Mouse (Mus musculus) megakaryocyte, embryonic 14.5 days (primary cell): ENCODE measurements around the gene Cacnb1.

Experiments
- FLI1 ChIP-seq: IDR thresholded peaks from 2 replicates; pipeline ENCODE4 v1.6.1; 2012; ENCODE audit warnings: low read length, inconsistent platforms, mixed read lengths
- GATA1 ChIP-seq: IDR thresholded peaks from 3 replicates; pipeline ENCODE4 v1.6.1; 2012; ENCODE audit warnings: mixed read lengths, low read length, inconsistent platforms, borderline replicate concordance

- TF ChIP-seq GATA1 (no peak), FLI1 (no peak)
Measured at GRCm38 (mm10) chr11:98047745-98048144, 24.9 kb upstream of the Cacnb1 start.
